Mouse (Mus musculus) liver, embryonic 12.5 days (tissue): ENCODE data around the gene Slc12a7. TPM values are rescaled to one million over a fixed set of nuclear protein-coding genes. Genes with fewer than 3 reads are reported as not detected.
A peak's percentile ranks its signal among the peaks of the same experiment; 100 is the strongest.
"Not testable (repeated sequence)": the region's sequence is repeated elsewhere in the genome, so short reads cannot be mapped to it uniquely, and the experiment has no call there.

Experiments
- ATAC-seq: fragments of 200-750 bp; cut with Nextera tagmentation; 2 replicates; pipeline ENCODE4 v1.8.0; 2017; ENCODE audit warnings: moderate number of reproducible peaks, mild to moderate bottlenecking, moderate library complexity
- H3K27ac ChIP-seq: fragments of 300-500 bp; sonication (generic); 2 replicates; pipeline ENCODE4 v1.5.1; 2016; ENCODE audit warnings: mild to moderate bottlenecking
- H3K27me3 ChIP-seq: fragments of 300-500 bp; sonication (generic); replicated peaks from 2 replicates; pipeline ENCODE4 v1.6.1; 2016; ENCODE audit warnings: mild to moderate bottlenecking, moderate library complexity
- H3K36me3 ChIP-seq: fragments of 300-500 bp; sonication (generic); 2 replicates; pipeline ENCODE4 v1.6.1; 2016; ENCODE audit warnings: mild to moderate bottlenecking, moderate library complexity
- H3K4me1 ChIP-seq: fragments of 300-500 bp; sonication (generic); 2 replicates; pipeline ENCODE4 v1.6.1; 2016
- H3K4me2 ChIP-seq: fragments of 300-500 bp; sonication (generic); 2 replicates; pipeline ENCODE4 v1.6.1; 2016; ENCODE audit warnings: mild to moderate bottlenecking, moderate library complexity
- H3K4me3 ChIP-seq: fragments of 300-500 bp; sonication (generic); 2 replicates; pipeline ENCODE4 v1.5.1; 2016; ENCODE audit warnings: mild to moderate bottlenecking, moderate library complexity
- H3K9ac ChIP-seq: fragments of 300-500 bp; sonication (generic); 2 replicates; pipeline ENCODE4 v1.6.1; 2016; ENCODE audit warnings: mild to moderate bottlenecking, moderate library complexity
- H3K9me3 ChIP-seq: fragments of 300-500 bp; sonication (generic); replicated peaks from 2 replicates; pipeline ENCODE4 v1.6.1; 2016; ENCODE audit warnings: mild to moderate bottlenecking, moderate library complexity
- WGBS: fragments of 180-500 bp; shearing (Covaris S2); methylation state at CpG from one replicate; pipeline ENCODE4 v1.1.7; 2016; ENCODE audit not compliant: insufficient replicate concordance; 5-methylcytosine and 5-hydroxymethylcytosine counted together
- polyA plus RNA-seq: library from polyadenylated mRNA; unstranded; fragments of >200 nt; fragmentation: Nextera tagmentation; extraction: Ambion mirVana; gene quantifications from 2 replicates; pipeline ENCODE4 v1.2.1, GENCODE M21; 2016

Slc12a7 gene
- polyA plus RNA-seq, 1 experiment from 2014 or later: 11.1 TPM

DNA sequence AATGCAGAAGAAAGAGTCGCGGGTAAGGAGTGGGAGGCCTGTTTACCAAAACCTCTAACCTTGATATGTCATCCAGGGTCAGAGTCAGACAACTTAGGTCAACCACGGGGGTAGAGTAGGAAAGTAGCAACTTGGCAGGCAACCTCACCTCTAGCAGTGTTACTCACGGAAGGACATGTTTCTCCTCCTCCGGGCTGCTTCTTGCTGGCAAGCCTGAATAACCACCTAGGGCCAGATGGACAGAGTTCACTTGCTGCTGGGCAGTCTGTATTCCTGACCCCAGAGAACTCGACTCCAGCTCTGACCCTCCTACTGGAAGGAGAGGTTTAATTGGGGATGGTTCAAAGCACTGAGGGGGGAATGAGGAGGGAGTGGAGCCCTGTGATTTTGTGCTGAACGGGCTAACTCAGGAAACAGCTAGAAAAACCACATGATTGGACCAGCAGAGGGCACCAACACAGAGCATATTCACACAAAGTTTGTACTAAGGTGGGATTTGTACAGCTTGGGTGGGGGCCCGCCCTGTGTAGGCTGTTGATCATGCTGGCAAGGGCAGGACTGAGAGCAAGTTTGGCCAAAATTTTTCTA lies 9.7 kb upstream of the Slc12a7 start:
- Histone ChIP-seq H3K9ac (no peak overlapping the region), H3K27me3 (no peaks in the 10 kb centered on the region; the same call in 1 of the 2 replicates), H3K4me1 (no peaks in the 10 kb centered on the region), H3K9me3 (no peaks in the 10 kb centered on the region), H3K4me3 (no peak overlapping the region), H3K36me3 (no peaks in the 10 kb centered on the region), H3K4me2 (no peak overlapping the region), H3K27ac (no peak overlapping the region)
- WGBS: 34% methylated on average over 8 of the region's 8 CpGs
- no peak for ATAC-seq

DNA sequence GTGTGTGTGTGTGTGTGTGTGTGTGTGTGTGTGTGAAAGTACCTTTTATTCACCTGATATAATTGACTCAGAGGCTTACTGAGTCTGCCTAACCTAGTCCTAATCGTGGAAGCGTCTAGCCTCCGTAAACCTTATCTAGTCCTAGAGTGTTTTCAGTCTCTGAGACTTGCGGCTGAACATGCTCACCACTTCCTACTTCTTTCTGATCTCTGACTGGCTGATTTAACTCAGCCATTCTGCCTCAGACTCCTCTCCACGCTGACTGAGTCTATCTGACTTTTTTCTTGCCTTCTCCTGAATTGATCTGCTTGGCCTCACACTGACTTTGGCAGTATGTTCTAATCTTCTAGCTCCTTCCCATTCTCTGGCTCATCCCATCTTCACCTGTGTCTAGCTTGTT lies 7.6 kb upstream of the Slc12a7 start:
- Histone ChIP-seq H3K27ac (no peak overlapping the region), H3K4me1 (no peaks in the 10 kb centered on the region), H3K4me2 (no peak overlapping the region), H3K9me3 (no peaks in the 10 kb centered on the region), H3K27me3 (peaks cover 15% of the 10 kb centered on the region), H3K4me3 (no peak overlapping the region), H3K9ac (no peak overlapping the region), H3K36me3 (no peaks in the 10 kb centered on the region)
- 29% methylated on average over 5 of the region's 5 CpGs for WGBS
- ATAC-seq: no peak

DNA sequence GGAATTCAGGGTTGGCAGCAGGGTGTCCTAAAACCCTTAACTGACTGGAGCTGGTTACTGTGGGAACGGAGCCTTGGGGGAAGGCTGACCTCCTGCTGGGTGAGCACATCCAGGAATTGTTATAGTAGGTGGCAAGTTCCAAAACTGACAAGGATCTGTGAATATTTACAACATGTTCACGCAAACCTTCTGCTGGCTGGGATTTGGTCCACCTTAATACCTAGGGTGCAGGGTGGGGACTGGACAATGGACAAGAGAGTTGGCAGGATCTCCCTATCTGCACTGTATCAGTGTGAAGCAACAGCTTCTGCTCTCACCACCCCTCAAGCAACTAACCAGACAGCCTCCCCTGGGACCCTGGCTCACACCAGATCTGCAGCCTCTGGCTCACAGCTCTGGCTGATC lies 5.3 kb upstream of the Slc12a7 start:
- H3K36me3 ChIP-seq: no peaks in the 10 kb centered on the region

DNA sequence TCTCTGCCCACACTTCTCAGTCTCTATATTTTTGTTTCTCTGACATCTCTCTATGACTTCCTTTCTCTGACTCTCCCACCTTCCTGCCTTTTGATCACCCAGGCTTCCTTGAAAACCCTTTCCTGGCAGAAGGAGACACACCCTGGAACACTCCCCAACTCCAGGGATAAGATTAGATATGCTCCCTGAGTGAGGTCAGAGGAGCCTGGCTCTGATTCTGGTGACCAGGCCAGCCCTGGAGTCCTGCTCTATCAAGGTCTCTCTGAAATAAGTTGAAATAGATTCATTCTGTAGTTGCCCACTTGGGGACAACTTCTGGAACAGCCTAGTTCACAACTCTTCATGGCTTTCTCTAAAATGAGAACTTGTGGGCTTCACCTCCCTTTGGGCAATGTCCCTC lies 4.3 kb upstream of the Slc12a7 start:
- ATAC-seq: no peak
- no peaks in the 10 kb centered on the region for H3K9me3 ChIP-seq
- H3K4me3 ChIP-seq: no peak overlapping the region
- no peak overlapping the region for H3K9ac ChIP-seq
- H3K36me3 ChIP-seq: no peaks in the 10 kb centered on the region
- peaks cover 42% of the 10 kb centered on the region for H3K27me3 ChIP-seq
- no peak overlapping the region for H3K27ac ChIP-seq
- no peak overlapping the region for H3K4me2 ChIP-seq
- peaks cover 8% of the 10 kb centered on the region; the same call in 1 of the 2 replicates for H3K4me1 ChIP-seq

More for the DNA sequence above, 5.3 kb upstream of the Slc12a7 start:
- Histone ChIP-seq H3K9ac (no peak overlapping the region), H3K9me3 (no peaks in the 10 kb centered on the region), H3K27ac (no peak overlapping the region), H3K4me2 (no peak overlapping the region), H3K27me3 (peaks cover 32% of the 10 kb centered on the region), H3K4me1 (peaks cover under 1% of the 10 kb centered on the region; the same call in 1 of the 2 replicates), H3K4me3 (no peak overlapping the region)
- whole genome bisulfite sequencing: 40% methylated on average over 2 of the region's 2 CpGs
- ATAC-seq: no peak

DNA sequence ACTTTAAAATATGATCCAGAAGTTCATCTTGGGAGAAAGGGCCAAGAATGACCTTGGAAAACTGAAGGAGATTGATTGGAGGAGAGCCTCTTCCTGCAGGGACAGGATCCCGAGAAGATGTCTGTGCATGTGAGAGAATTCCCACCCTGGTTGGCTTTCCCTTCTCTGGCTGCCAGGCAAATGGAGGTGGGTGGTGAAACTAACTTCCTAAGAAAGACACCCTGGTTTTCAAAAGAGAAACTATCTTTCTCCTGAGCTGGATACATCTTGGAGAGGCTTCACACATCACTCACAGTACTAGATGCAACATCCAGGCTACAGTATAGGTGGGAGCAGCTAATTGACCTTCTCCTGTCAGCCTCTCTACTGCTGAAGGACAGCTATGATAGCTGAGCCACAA lies 2.0 kb upstream of the Slc12a7 start:
- H3K27me3 ChIP-seq: peaks cover 59% of the 10 kb centered on the region
- no peaks in the 10 kb centered on the region for H3K9me3 ChIP-seq
- no peak overlapping the region for H3K9ac ChIP-seq
- no peak overlapping the region for H3K4me3 ChIP-seq
- H3K27ac ChIP-seq: no peak overlapping the region
- WGBS: 37% methylated on average over 1 of the region's 1 CpGs
- peaks cover 8% of the 10 kb centered on the region; the same call in 1 of the 2 replicates for H3K4me1 ChIP-seq
- no peak for ATAC-seq
- H3K4me2 ChIP-seq: no peak overlapping the region
- no peaks in the 10 kb centered on the region for H3K36me3 ChIP-seq

DNA sequence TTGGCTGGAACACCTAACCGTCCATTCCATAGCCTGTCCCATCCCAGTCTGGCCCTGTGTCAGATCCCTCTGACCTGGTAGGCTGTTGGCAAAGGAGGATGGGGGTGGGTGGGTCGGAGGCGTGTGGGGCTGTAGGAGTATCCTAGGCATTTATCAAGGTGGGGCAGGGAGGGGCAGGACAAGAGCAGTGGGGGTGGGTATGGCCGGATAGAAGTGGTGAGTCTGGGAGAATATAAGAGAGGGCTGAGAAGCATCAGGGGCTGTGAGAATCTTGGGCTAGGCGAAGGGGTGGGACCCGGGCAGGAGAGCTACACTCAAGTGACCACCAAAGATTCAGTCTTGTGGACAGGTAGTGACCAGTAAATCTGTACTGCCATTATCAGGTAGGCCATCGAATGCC lies 659 bp upstream of the Slc12a7 start:
- Histone ChIP-seq H3K9me3 (no peaks in the 10 kb centered on the region), H3K27ac (no peak overlapping the region), H3K4me2 (peak overlapping the region; percentile 60), H3K9ac (no peak overlapping the region), H3K36me3 (no peaks in the 10 kb centered on the region), H3K4me3 (no peak overlapping the region), H3K27me3 (peaks cover 59% of the 10 kb centered on the region), H3K4me1 (peaks cover 8% of the 10 kb centered on the region; the same call in 1 of the 2 replicates)
- no peak for ATAC-seq
- 59% methylated on average over 7 of the region's 7 CpGs for WGBS

DNA sequence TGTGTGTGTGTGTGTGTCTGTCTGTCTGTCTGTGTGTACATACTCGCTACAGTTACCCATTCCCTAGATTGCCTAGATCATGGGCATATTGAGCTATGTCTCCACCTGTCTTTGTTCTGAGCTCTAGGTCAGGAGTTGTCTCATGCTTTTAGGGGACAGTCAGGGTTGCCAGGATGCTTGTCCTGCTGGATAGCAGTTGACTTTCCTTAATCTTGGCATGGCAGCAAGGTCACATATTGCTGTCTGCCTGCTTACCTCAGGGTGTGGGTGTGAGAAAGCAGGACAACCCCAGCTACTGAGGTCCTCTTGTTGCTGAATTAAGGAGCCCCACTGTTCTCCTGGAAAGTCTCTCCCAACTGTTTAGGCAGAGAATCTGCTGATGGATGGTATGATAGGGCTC lies 1.5 kb downstream of the Slc12a7 start:
- no peaks in the 10 kb centered on the region for H3K36me3 ChIP-seq
- H3K4me1 ChIP-seq: peaks cover 8% of the 10 kb centered on the region; the same call in 1 of the 2 replicates
- H3K27ac ChIP-seq: no peak overlapping the region
- H3K27me3 ChIP-seq: peaks cover 52% of the 10 kb centered on the region
- WGBS: 61% methylated on average over 1 of the region's 1 CpGs
- no peak for ATAC-seq
- H3K9me3 ChIP-seq: no peaks in the 10 kb centered on the region
- no peak overlapping the region for H3K9ac ChIP-seq
- no peak overlapping the region for H3K4me2 ChIP-seq
- no peak overlapping the region for H3K4me3 ChIP-seq

DNA sequence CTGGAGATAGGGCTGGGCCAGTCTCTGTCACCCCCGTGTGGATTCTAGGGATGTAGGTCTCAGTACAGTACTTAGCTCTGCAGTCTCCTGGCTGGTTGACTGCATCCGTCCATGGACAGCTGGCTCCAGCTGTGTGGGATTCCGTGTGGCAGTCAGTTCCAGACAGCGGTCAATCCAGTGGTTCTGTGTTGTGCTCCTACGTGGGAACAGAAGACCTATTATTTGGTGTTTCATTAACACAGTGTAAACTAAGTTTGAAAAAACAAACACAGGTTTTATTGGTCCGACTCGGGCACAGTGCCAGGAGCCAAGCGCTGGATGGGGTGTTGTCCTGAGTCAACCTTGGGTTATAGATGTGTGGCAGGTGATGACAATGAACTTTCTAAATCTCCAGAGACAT lies 2.4 kb downstream of the Slc12a7 start:
- Histone ChIP-seq H3K27ac (no peak overlapping the region), H3K9ac (no peak overlapping the region), H3K27me3 (peaks cover 45% of the 10 kb centered on the region), H3K4me3 (no peak overlapping the region), H3K4me2 (no peak overlapping the region), H3K4me1 (peaks cover 8% of the 10 kb centered on the region; the same call in 1 of the 2 replicates), H3K36me3 (no peaks in the 10 kb centered on the region), H3K9me3 (no peaks in the 10 kb centered on the region)
- ATAC-seq: no peak; the same call in 1 of the 2 replicates
- 69% methylated on average over 8 of the region's 8 CpGs for WGBS

DNA sequence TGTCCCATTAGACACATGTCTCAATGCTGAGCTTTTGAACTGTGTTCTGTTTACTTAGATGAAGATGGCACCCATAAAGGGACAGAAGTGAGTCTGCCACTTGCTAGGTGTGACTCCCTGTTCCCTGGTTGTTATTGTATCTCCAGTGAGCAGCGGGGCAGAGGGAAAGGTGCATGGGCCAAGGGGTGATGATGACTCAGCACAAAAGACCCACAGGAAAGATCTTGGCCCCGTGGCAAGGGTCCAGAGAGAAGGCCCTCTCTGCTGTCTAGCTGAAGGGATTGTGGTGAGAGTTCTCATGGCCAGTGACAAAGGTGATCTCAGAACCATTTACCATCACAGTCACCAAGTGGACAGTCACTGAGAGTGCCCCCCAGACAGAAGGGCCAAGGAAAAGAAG lies 3.0 kb downstream of the Slc12a7 start:
- H3K36me3 ChIP-seq: no peaks in the 10 kb centered on the region
- peaks cover 8% of the 10 kb centered on the region; the same call in 1 of the 2 replicates for H3K4me1 ChIP-seq
- no peak for ATAC-seq

DNA sequence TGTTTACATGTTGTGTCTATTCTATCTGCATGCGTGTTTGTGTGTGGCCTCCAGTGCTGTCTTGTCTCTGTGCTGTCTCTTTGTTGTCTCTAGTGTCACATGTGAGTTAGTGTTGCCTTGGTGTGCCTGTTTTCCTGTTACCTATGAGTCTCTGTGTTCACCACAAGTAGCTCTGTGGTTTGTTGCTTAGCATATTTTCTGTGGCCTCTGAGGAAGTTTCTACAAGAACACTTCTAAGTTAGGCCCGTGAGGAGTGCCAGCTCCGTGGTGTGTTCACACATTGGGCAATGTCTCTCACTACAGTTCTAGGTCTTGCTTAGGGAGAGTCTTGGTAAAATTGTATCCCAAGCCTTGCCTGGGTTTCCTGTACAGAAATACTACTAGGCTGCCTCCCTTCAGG lies 4.0 kb downstream of the Slc12a7 start:
- no peak overlapping the region for H3K9ac ChIP-seq
- H3K36me3 ChIP-seq: no peaks in the 10 kb centered on the region
- no peaks in the 10 kb centered on the region for H3K9me3 ChIP-seq
- H3K4me3 ChIP-seq: no peak overlapping the region
- H3K4me1 ChIP-seq: peaks cover 8% of the 10 kb centered on the region; the same call in 1 of the 2 replicates
- ATAC-seq: no peak
- H3K4me2 ChIP-seq: no peak overlapping the region
- peaks cover 34% of the 10 kb centered on the region for H3K27me3 ChIP-seq
- no peak overlapping the region for H3K27ac ChIP-seq
- WGBS: 44% methylated on average over 3 of the region's 3 CpGs

More for the DNA sequence above, 3.0 kb downstream of the Slc12a7 start:
- 37% methylated on average over 2 of the region's 2 CpGs for WGBS
- Histone ChIP-seq H3K27me3 (peaks cover 41% of the 10 kb centered on the region), H3K4me2 (no peak overlapping the region), H3K9me3 (no peaks in the 10 kb centered on the region), H3K4me3 (no peak overlapping the region), H3K27ac (no peak overlapping the region), H3K9ac (no peak overlapping the region)

DNA sequence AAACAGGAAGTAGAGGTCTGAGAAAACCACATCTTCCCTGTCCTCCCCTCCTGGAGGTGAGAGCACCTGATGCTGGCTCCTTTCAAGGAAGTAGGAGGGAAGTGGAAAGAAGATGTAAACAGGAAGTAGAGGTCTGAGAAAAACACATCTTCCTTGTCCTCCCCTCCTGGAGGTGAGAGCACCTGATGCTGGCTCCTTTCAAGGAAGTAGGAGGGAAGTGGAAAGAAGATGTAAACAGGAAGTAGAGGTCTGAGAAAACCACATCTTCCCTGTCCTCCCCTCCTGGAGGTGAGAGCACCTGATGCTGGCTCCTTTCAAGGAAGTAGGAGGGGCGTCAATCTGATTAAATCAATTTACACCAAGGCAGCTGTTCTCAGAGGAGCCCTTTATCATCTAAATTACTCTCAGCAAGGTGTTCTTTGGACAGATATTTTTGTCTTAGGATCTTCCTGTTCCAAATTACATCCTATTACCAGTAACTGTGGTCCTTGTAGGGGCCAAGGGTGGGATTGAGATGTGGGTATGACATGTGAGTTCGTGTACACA lies 7.6 kb downstream of the Slc12a7 start:
- H3K4me1 ChIP-seq, H3K9ac ChIP-seq, ATAC-seq, H3K27ac ChIP-seq, H3K36me3 ChIP-seq, H3K9me3 ChIP-seq, H3K4me2 ChIP-seq, H3K4me3 ChIP-seq: not testable (repeated sequence)
- WGBS: 48% methylated on average over 2 of the region's 2 CpGs
- 0 out of 2 replicates have a peak, but pooled peaks cover 10% of the 10 kb centered on the region for H3K27me3 ChIP-seq

DNA sequence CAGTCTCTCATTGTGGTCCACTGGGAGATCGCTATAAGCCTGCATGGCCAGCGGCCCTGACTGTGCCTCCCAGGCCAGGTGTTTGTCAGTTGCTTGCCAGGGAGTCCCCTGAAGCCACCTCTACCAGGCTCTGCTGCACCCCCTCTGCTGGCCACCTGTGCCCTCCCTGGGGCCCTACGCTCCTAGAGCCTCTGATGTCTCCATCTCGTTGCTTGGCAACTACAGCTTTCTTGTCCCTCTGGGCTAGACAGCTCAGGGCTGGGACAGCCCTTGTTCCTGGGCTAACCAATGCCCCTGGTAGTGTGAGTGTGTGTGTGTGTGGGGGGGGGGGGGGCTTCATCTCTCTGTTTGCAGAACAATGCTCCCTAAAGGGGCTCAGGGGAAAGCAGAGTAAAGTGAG lies 10.1 kb downstream of the Slc12a7 start:
- Histone ChIP-seq H3K9me3 (no peaks in the 10 kb centered on the region), H3K9ac (no peak overlapping the region), H3K4me2 (no peak overlapping the region), H3K27me3 (peaks cover 10% of the 10 kb centered on the region), H3K4me3 (no peak overlapping the region), H3K36me3 (no peaks in the 10 kb centered on the region), H3K4me1 (no peaks in the 10 kb centered on the region), H3K27ac (no peak overlapping the region)
- 51% methylated on average over 4 of the region's 4 CpGs for WGBS
- ATAC-seq: no peak

DNA sequence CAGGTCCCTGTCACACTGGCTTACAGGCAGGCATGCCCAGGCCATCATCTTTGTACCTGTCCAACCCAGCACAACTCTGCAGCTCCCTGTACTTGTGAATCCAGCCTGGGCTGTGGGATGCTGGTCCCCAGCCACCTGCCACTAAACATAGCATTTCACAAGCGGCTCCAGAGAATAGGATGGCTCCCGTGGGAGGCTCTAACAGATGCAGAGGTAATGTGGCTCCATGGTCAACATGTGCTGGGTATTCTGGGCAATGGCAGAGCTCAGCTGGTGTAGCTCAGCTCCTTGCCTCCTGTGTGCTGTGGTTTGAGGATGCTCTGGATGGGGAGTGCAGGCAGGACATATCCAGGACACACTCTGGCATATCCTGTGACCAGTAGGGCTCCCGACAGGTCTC lies 10.8 kb downstream of the Slc12a7 start:
- Histone ChIP-seq H3K36me3 (no peaks in the 10 kb centered on the region), H3K27me3 (peaks cover 18% of the 10 kb centered on the region), H3K9me3 (no peaks in the 10 kb centered on the region), H3K4me3 (no peak overlapping the region), H3K9ac (no peak overlapping the region), H3K4me1 (no peaks in the 10 kb centered on the region), H3K27ac (no peak overlapping the region), H3K4me2 (no peak overlapping the region)
- WGBS: 44% methylated on average over 3 of the region's 3 CpGs
- no peak for ATAC-seq
